Comparison of ENCODE assay signal across 8 mouse cellular contexts in the genomic region with DNA sequence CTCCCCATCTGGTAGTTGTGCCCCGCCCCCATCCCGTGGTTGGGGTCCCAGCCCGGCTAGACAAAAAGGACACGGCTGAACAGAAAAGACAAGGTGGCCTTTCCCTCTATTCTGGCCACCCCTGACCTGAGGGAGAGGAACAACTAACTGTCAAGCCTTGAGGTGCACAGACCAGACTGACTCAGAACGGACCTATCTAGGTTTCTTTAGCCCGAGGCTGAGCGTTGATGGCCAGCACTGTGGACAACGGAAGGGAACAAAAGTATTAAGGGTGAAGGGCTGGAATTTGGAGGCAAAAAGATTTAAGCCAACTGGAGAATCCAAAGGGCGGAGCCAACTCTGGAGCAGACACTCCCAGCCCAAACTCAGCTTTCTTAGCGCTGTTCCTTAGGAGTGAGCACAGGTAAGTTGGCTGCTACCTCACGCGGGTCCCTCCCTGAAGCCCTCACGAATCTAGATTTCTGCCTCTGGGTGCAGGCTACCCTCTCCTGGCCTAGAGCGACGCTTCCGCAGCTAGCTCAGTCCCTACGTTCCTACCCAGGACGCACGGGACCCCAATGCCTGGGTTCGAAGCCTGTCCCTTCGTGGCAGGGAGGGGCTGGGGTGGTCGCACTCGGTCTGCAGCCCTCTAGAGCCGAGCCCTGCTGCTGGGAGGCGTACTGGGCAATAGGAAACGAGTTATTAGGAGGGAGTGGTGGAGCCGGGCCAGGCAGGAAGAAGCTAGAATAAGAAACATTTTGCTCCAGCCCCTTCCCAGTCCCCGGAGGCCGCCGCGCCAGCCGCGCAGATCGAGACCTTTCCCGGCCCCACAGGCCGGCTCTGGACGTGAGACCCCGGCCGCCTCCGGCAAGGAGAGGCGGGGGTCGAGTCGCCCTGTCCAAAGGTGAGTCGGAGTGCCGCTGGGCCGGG. TPM values are rescaled to one million over a fixed set of nuclear protein-coding genes. Genes with fewer than 3 reads are reported as not detected.
A peak's percentile ranks its signal among the peaks of the same experiment; 100 is the strongest.
DNase-seq lines count a peak whose midpoint lies in the region; ATAC-seq lines count a peak whose summit lies in the region.

A gene (plus strand): TSS at position 342 of the 909 bp plus-strand sequence.

- no peak for ATAC-seq in embryonic facial prominence, embryonic 11.5 days (replicated peaks; ENCODE audit: insufficient number of reproducible peaks, low FRiP score, low TSS enrichment, low read depth)
- peak; percentile 40 for ATAC-seq in heart, embryonic 11.5 days (replicated peaks; ENCODE audit: insufficient number of reproducible peaks, low FRiP score, low TSS enrichment)
- ATAC-seq in kidney, embryonic 14.5 days (ENCODE audit: low FRiP score, low TSS enrichment) = peak; percentile 26
- peak; percentile 51 for ATAC-seq in lung, embryonic 15.5 days (ENCODE audit: borderline replicate concordance, extremely low read depth, low FRiP score, low TSS enrichment)

- peaks cover 6% of the 10 kb centered on the region for H3K4me1 ChIP-seq in embryonic facial prominence, embryonic 11.5 days (ENCODE audit: control insufficient read depth, insufficient read depth, low read length)
- H3K4me1 ChIP-seq in heart, embryonic 11.5 days (ENCODE audit: control insufficient read depth, insufficient read depth, low read length) = peaks cover 29% of the 10 kb centered on the region
- H3K4me1 ChIP-seq in kidney, embryonic 14.5 days (ENCODE audit: control insufficient read depth, insufficient read depth, low read length) = peaks cover 36% of the 10 kb centered on the region
- H3K4me1 ChIP-seq in lung, embryonic 15.5 days = peaks cover 60% of the 10 kb centered on the region

- H3K4me3 ChIP-seq in embryonic facial prominence, embryonic 11.5 days (ENCODE audit: low read depth, low read length) = peak within 1 kb of the TSS; percentile 38
- H3K4me3 ChIP-seq in heart, embryonic 11.5 days (ENCODE audit: low read depth, low read length) = peak within 1 kb of the TSS; percentile 47
- H3K4me3 ChIP-seq in kidney, embryonic 14.5 days (ENCODE audit: low read length) = peak within 1 kb of the TSS; percentile 51
- peak within 1 kb of the TSS; percentile 60 for H3K4me3 ChIP-seq in lung, embryonic 15.5 days

- peak; percentile 62 for DNase-seq in adrenal gland, postnatal 10 days
- no peak for DNase-seq in embryonic facial prominence, embryonic 11.5 days (ENCODE audit: low spot score)
- DNase-seq in retina, postnatal 1 day = no peak
- DNase-seq in frontal cortex, postnatal 36 days (ENCODE audit: low spot score in 2 of 2) = no peak
- no peak for DNase-seq in thymus, postnatal 25 days

- no peaks in the 10 kb centered on the region for H3K9me3 ChIP-seq in embryonic facial prominence, embryonic 11.5 days (replicated peaks; ENCODE audit: control insufficient read depth, low read length)
- no peaks in the 10 kb centered on the region for H3K9me3 ChIP-seq in heart, embryonic 11.5 days (replicated peaks; ENCODE audit: control insufficient read depth, low read length)
- H3K9me3 ChIP-seq in kidney, embryonic 14.5 days (ENCODE audit: control insufficient read depth, low read length) = no peaks in the 10 kb centered on the region
- no peaks in the 10 kb centered on the region for H3K9me3 ChIP-seq in lung, embryonic 15.5 days

- H3K36me3 ChIP-seq in embryonic facial prominence, embryonic 11.5 days (replicated peaks; ENCODE audit: control insufficient read depth, insufficient read depth, low read depth, low read length) = no peaks in the 10 kb centered on the region
- H3K36me3 ChIP-seq in heart, embryonic 11.5 days (ENCODE audit: control insufficient read depth, insufficient read depth, low read length) = no peaks in the 10 kb centered on the region
- no peaks in the 10 kb centered on the region for H3K36me3 ChIP-seq in kidney, embryonic 14.5 days (ENCODE audit: control insufficient read depth, insufficient read depth, low read length)
- H3K36me3 ChIP-seq in lung, embryonic 15.5 days = no peaks in the 10 kb centered on the region

- H3K27me3 ChIP-seq in embryonic facial prominence, embryonic 11.5 days (ENCODE audit: control insufficient read depth, insufficient read depth, low read length) = peaks cover 12% of the 10 kb centered on the region; the same call in 1 of the 2 replicates
- H3K27me3 ChIP-seq in heart, embryonic 11.5 days (ENCODE audit: control insufficient read depth, insufficient read depth, low read length) = peaks cover 34% of the 10 kb centered on the region
- peaks cover 13% of the 10 kb centered on the region; the same call in 1 of the 2 replicates for H3K27me3 ChIP-seq in kidney, embryonic 14.5 days (ENCODE audit: control insufficient read depth, insufficient read depth, low read length)
- peaks cover 14% of the 10 kb centered on the region; the same call in 1 of the 2 replicates for H3K27me3 ChIP-seq in lung, embryonic 15.5 days

- 3% methylated on average over 46 of the region's 46 CpGs for WGBS in embryonic facial prominence, embryonic 11.5 days
- 4% methylated on average over 46 of the region's 46 CpGs for WGBS in heart, embryonic 11.5 days (ENCODE audit: insufficient replicate concordance)
- WGBS in kidney, embryonic 14.5 days = 5% methylated on average over 40 of the region's 46 CpGs
- 4% methylated on average over 46 of the region's 46 CpGs for WGBS in lung, embryonic 15.5 days

- H3K27ac ChIP-seq in embryonic facial prominence, embryonic 11.5 days (replicated peaks; ENCODE audit: low read depth, low read length) = no peak within 1 kb of the TSS
- no peak within 1 kb of the TSS for H3K27ac ChIP-seq in heart, embryonic 11.5 days (ENCODE audit: low read depth, low read length)
- H3K27ac ChIP-seq in kidney, embryonic 14.5 days (ENCODE audit: low read depth, low read length) = no peak within 1 kb of the TSS
- H3K27ac ChIP-seq in lung, embryonic 15.5 days = peak within 1 kb of the TSS; percentile 86

- H3K4me2 ChIP-seq in embryonic facial prominence, embryonic 11.5 days (ENCODE audit: low read depth, low read length) = peak within 1 kb of the TSS; percentile 72
- H3K4me2 ChIP-seq in heart, embryonic 11.5 days = peak within 1 kb of the TSS; percentile 86
- peak within 1 kb of the TSS; percentile 72 for H3K4me2 ChIP-seq in kidney, embryonic 14.5 days (replicated peaks; ENCODE audit: low read depth, low read length)
- H3K4me2 ChIP-seq in lung, embryonic 15.5 days = peak within 1 kb of the TSS; percentile 77

- H3K9ac ChIP-seq in embryonic facial prominence, embryonic 11.5 days (replicated peaks; ENCODE audit: low read length) = peak within 1 kb of the TSS; percentile 63
- H3K9ac ChIP-seq in heart, embryonic 11.5 days (ENCODE audit: low read depth, low read length) = peak within 1 kb of the TSS; percentile 73
- peak within 1 kb of the TSS; percentile 72 for H3K9ac ChIP-seq in kidney, embryonic 14.5 days (ENCODE audit: low read depth, low read length)
- H3K9ac ChIP-seq in lung, embryonic 15.5 days = peak within 1 kb of the TSS; percentile 84

RNA-seq across cellular contexts. Expression of the gene that starts here (rescaled TPM):
- 10 to 100 TPM; 19.5 to 19.8 TPM for total RNA-seq in adrenal gland, postnatal 10 days (2021)
- 3.8 and 4.6 TPM in 2 replicates for polyA plus RNA-seq in embryonic facial prominence, embryonic 11.5 days (2014; fragmentation: Nextera tagmentation; extraction: Ambion mirVana)
- polyA plus RNA-seq in heart, embryonic 11.5 days (2014; fragmentation: Nextera tagmentation; extraction: Ambion mirVana) = 1.5 and 2.0 TPM in 2 replicates
- 6.3 and 8.8 TPM in 2 replicates for polyA plus RNA-seq in kidney, embryonic 14.5 days (2014; fragmentation: Nextera tagmentation; extraction: Ambion mirVana)
- 68.2 and 72.4 TPM in 2 replicates for polyA plus RNA-seq in lung, embryonic 15.5 days (2015; fragmentation: Nextera tagmentation; extraction: Ambion mirVana)
